Mouse (Mus musculus): Measurements from ENCODE around the gene Sccpdh.

- TF ChIP-seq CTCF (IDR thresholded peaks at IDR 0.05; ENCODE audit: extremely low read depth, insufficient read depth, low read length) (no peak), POLR2A (IDR thresholded peaks at IDR 0.05; ENCODE audit: extremely low read depth, insufficient read depth, low read length) (no peak)
These were observed 18.3 kb downstream of the Sccpdh start for GRCm38 (mm10) chr1:179686348-179686747.
